Mouse (Mus musculus): Measurements from ENCODE around the gene Fancd2. TPM values are rescaled to one million over a fixed set of nuclear protein-coding genes. Genes with fewer than 3 reads are reported as not detected.
A peak's percentile ranks its signal among the peaks of the same experiment; 100 is the strongest.

Gene Fancd2
- polyA plus RNA-seq, 1 experiment from 2014 or later = 7.3 TPM

GRCm38 (mm10) chr6:113614152-113614551 lies 82.7 kb downstream of the Fancd2 start:
- no peak overlapping the region for H3K9ac ChIP-seq (ENCODE audit: low read depth, low read length)
- H3K27me3 ChIP-seq (ENCODE audit: control insufficient read depth, insufficient read depth, low read depth, low read length) = no peaks in the 10 kb centered on the region
- 88% methylated on average over 7 of the region's 7 CpGs for WGBS (ENCODE audit: insufficient replicate concordance)
- no peak overlapping the region for H3K4me3 ChIP-seq (ENCODE audit: low read depth, low read length)
- H3K4me2 ChIP-seq (ENCODE audit: low read depth, low read length) = no peak overlapping the region
- no peak for ATAC-seq (ENCODE audit: low read depth)
- peaks cover 23% of the 10 kb centered on the region for H3K36me3 ChIP-seq (ENCODE audit: control insufficient read depth, insufficient read depth)
- peaks cover 2% of the 10 kb centered on the region; the same call in 1 of the 2 replicates for H3K4me1 ChIP-seq (ENCODE audit: control insufficient read depth, low read depth, low read length)
- H3K9me3 ChIP-seq (replicated peaks; ENCODE audit: control insufficient read depth, low read length) = no peaks in the 10 kb centered on the region
- no peak overlapping the region for H3K27ac ChIP-seq (ENCODE audit: low read length)

- no peaks in the 10 kb centered on the region for H3K27me3 ChIP-seq (ENCODE audit: control insufficient read depth, insufficient read depth, low read depth, low read length)
- 90% methylated on average over 8 of the region's 8 CpGs for WGBS (ENCODE audit: insufficient replicate concordance)
- H3K4me2 ChIP-seq (ENCODE audit: low read depth, low read length) = no peak overlapping the region
- no peak for ATAC-seq (ENCODE audit: low read depth)
- no peak overlapping the region for H3K9ac ChIP-seq (ENCODE audit: low read depth, low read length)
- H3K27ac ChIP-seq (ENCODE audit: low read length) = no peak overlapping the region
- no peaks in the 10 kb centered on the region for H3K9me3 ChIP-seq (replicated peaks; ENCODE audit: control insufficient read depth, low read length)
- H3K4me1 ChIP-seq (ENCODE audit: control insufficient read depth, low read depth, low read length) = peaks cover 2% of the 10 kb centered on the region; the same call in 1 of the 2 replicates
- H3K36me3 ChIP-seq (ENCODE audit: control insufficient read depth, insufficient read depth) = peaks cover 23% of the 10 kb centered on the region
- no peak overlapping the region for H3K4me3 ChIP-seq (ENCODE audit: low read depth, low read length)
Observed at GRCm38 (mm10) chr6:113614997-113615396, 83.5 kb downstream of the Fancd2 start.

- Histone ChIP-seq H3K4me1 (ENCODE audit: control insufficient read depth, low read depth, low read length) (peaks cover 2% of the 10 kb centered on the region; the same call in 1 of the 2 replicates), H3K27ac (ENCODE audit: low read length) (no peak overlapping the region), H3K27me3 (ENCODE audit: control insufficient read depth, insufficient read depth, low read depth, low read length) (no peaks in the 10 kb centered on the region), H3K36me3 (ENCODE audit: control insufficient read depth, insufficient read depth) (peaks cover 23% of the 10 kb centered on the region), H3K9ac (ENCODE audit: low read depth, low read length) (no peak overlapping the region), H3K4me2 (ENCODE audit: low read depth, low read length) (no peak overlapping the region), H3K9me3 (replicated peaks; ENCODE audit: control insufficient read depth, low read length) (no peaks in the 10 kb centered on the region), H3K4me3 (ENCODE audit: low read depth, low read length) (no peak overlapping the region)
- no peak for ATAC-seq (ENCODE audit: low read depth)
- 84% methylated on average over 4 of the region's 4 CpGs for WGBS (ENCODE audit: insufficient replicate concordance)
Observed at GRCm38 (mm10) chr6:113615489-113615888, 84.0 kb downstream of the Fancd2 start.

- peak overlapping the region; percentile 97 for H3K4me2 ChIP-seq (ENCODE audit: low read depth, low read length)
- H3K36me3 ChIP-seq (ENCODE audit: control insufficient read depth, insufficient read depth) = no peaks in the 10 kb centered on the region; the same call in 1 of the 2 replicates
- no peaks in the 10 kb centered on the region for H3K9me3 ChIP-seq (replicated peaks; ENCODE audit: control insufficient read depth, low read length)
- no peaks in the 10 kb centered on the region for H3K27me3 ChIP-seq (ENCODE audit: control insufficient read depth, insufficient read depth, low read depth, low read length)
- peak overlapping the region; percentile 46; the same call in 1 of the 2 replicates for H3K9ac ChIP-seq (ENCODE audit: low read depth, low read length)
- peak overlapping the region; percentile 56 for H3K27ac ChIP-seq (ENCODE audit: low read length)
- peak overlapping the region; percentile 88 for H3K4me3 ChIP-seq (ENCODE audit: low read depth, low read length)
- peaks cover 18% of the 10 kb centered on the region for H3K4me1 ChIP-seq (ENCODE audit: control insufficient read depth, low read depth, low read length)
- 40% methylated on average over 5 of the region's 5 CpGs for WGBS (ENCODE audit: insufficient replicate concordance)
- ATAC-seq (ENCODE audit: low read depth) = no peak
Observed at GRCm38 (mm10) chr6:113623386-113623785, 91.9 kb downstream of the Fancd2 start.

- ATAC-seq (ENCODE audit: low read depth) = peak; percentile 91
- peak within 1 kb of the TSS; percentile 93 for H3K9ac ChIP-seq (ENCODE audit: low read depth, low read length)
- no peaks in the 10 kb centered on the region for H3K27me3 ChIP-seq (ENCODE audit: control insufficient read depth, insufficient read depth, low read depth, low read length)
- under 1% methylated on average over 67 of the region's 76 CpGs for WGBS (ENCODE audit: insufficient replicate concordance)
- H3K4me1 ChIP-seq (ENCODE audit: control insufficient read depth, low read depth, low read length) = peaks cover 18% of the 10 kb centered on the region
- peak within 1 kb of the TSS; percentile 88 for H3K4me3 ChIP-seq (ENCODE audit: low read depth, low read length)
- no peaks in the 10 kb centered on the region for H3K9me3 ChIP-seq (replicated peaks; ENCODE audit: control insufficient read depth, low read length)
- H3K27ac ChIP-seq (ENCODE audit: low read length) = peak within 1 kb of the TSS; percentile 91
- peak within 1 kb of the TSS; percentile 97 for H3K4me2 ChIP-seq (ENCODE audit: low read depth, low read length)
- H3K36me3 ChIP-seq (ENCODE audit: control insufficient read depth, insufficient read depth) = no peaks in the 10 kb centered on the region; the same call in 1 of the 2 replicates
Observed at GRCm38 (mm10) chr6:113623941-113624751, 92.7 kb downstream of the Fancd2 start, which contains the start of gene Vhl. TSS of gene Vhl (plus strand) at chr6:113623959.

- peaks cover 18% of the 10 kb centered on the region for H3K4me1 ChIP-seq (ENCODE audit: control insufficient read depth, low read depth, low read length)
- H3K27ac ChIP-seq (ENCODE audit: low read length) = no peak overlapping the region
- no peaks in the 10 kb centered on the region for H3K27me3 ChIP-seq (ENCODE audit: control insufficient read depth, insufficient read depth, low read depth, low read length)
- peaks cover 4% of the 10 kb centered on the region; the same call in 1 of the 2 replicates for H3K36me3 ChIP-seq (ENCODE audit: control insufficient read depth, insufficient read depth)
- 60% methylated on average over 5 of the region's 5 CpGs for WGBS (ENCODE audit: insufficient replicate concordance)
- H3K9ac ChIP-seq (ENCODE audit: low read depth, low read length) = peak overlapping the region; percentile 93; the same call in 1 of the 2 replicates
- H3K4me2 ChIP-seq (ENCODE audit: low read depth, low read length) = peak overlapping the region; percentile 97
- ATAC-seq (ENCODE audit: low read depth) = no peak
- no peaks in the 10 kb centered on the region for H3K9me3 ChIP-seq (replicated peaks; ENCODE audit: control insufficient read depth, low read length)
- H3K4me3 ChIP-seq (ENCODE audit: low read depth, low read length) = peak overlapping the region; percentile 88
Observed at GRCm38 (mm10) chr6:113624989-113625770, 93.7 kb downstream of the Fancd2 start.

- peaks cover 7% of the 10 kb centered on the region; the same call in 1 of the 2 replicates for H3K36me3 ChIP-seq (ENCODE audit: control insufficient read depth, insufficient read depth)
- ATAC-seq (ENCODE audit: low read depth) = no peak
- WGBS (ENCODE audit: insufficient replicate concordance) = 62% methylated on average over 5 of the region's 5 CpGs
Observed at GRCm38 (mm10) chr6:113630322-113630721, 98.8 kb downstream of the Fancd2 start.

GRCm38 (mm10) chr6:113632863-113633262 lies 101.4 kb downstream of the Fancd2 start:
- peaks cover 7% of the 10 kb centered on the region; the same call in 1 of the 2 replicates for H3K36me3 ChIP-seq (ENCODE audit: control insufficient read depth, insufficient read depth)
- H3K4me2 ChIP-seq (ENCODE audit: low read depth, low read length) = no peak overlapping the region
- no peaks in the 10 kb centered on the region for H3K27me3 ChIP-seq (ENCODE audit: control insufficient read depth, insufficient read depth, low read depth, low read length)
- no peak overlapping the region for H3K27ac ChIP-seq (ENCODE audit: low read length)
- WGBS (ENCODE audit: insufficient replicate concordance) = 82% methylated on average over 4 of the region's 4 CpGs
- H3K4me1 ChIP-seq (ENCODE audit: control insufficient read depth, low read depth, low read length) = no peaks in the 10 kb centered on the region; the same call in 1 of the 2 replicates
- no peaks in the 10 kb centered on the region for H3K9me3 ChIP-seq (replicated peaks; ENCODE audit: control insufficient read depth, low read length)
- no peak overlapping the region for H3K4me3 ChIP-seq (ENCODE audit: low read depth, low read length)
- ATAC-seq (ENCODE audit: low read depth) = no peak
- H3K9ac ChIP-seq (ENCODE audit: low read depth, low read length) = no peak overlapping the region

More at GRCm38 (mm10) chr6:113630322-113630721, 98.8 kb downstream of the Fancd2 start:
- no peaks in the 10 kb centered on the region for H3K9me3 ChIP-seq (replicated peaks; ENCODE audit: control insufficient read depth, low read length)
- no peaks in the 10 kb centered on the region for H3K27me3 ChIP-seq (ENCODE audit: control insufficient read depth, insufficient read depth, low read depth, low read length)
- no peak overlapping the region for H3K4me2 ChIP-seq (ENCODE audit: low read depth, low read length)
- peaks cover 2% of the 10 kb centered on the region for H3K4me1 ChIP-seq (ENCODE audit: control insufficient read depth, low read depth, low read length)
- no peak overlapping the region for H3K4me3 ChIP-seq (ENCODE audit: low read depth, low read length)
- no peak overlapping the region for H3K9ac ChIP-seq (ENCODE audit: low read depth, low read length)
- H3K27ac ChIP-seq (ENCODE audit: low read length) = no peak overlapping the region

Data from liver, embryonic 16.5 days (tissue).